Mouse (Mus musculus) CD8-positive naive resting alpha-beta T cell, adult 2 months (primary cell): Measurements from ENCODE around the gene Abhd16b.

Experiments
- DNase-seq, 2 experiments: peaks; one replicate each; pipeline ENCODE4 v3.0.0; 2022; ENCODE audit warnings: low read depth in 2 of 2, low spot score in 2 of 2

Gene Abhd16b

DNA sequence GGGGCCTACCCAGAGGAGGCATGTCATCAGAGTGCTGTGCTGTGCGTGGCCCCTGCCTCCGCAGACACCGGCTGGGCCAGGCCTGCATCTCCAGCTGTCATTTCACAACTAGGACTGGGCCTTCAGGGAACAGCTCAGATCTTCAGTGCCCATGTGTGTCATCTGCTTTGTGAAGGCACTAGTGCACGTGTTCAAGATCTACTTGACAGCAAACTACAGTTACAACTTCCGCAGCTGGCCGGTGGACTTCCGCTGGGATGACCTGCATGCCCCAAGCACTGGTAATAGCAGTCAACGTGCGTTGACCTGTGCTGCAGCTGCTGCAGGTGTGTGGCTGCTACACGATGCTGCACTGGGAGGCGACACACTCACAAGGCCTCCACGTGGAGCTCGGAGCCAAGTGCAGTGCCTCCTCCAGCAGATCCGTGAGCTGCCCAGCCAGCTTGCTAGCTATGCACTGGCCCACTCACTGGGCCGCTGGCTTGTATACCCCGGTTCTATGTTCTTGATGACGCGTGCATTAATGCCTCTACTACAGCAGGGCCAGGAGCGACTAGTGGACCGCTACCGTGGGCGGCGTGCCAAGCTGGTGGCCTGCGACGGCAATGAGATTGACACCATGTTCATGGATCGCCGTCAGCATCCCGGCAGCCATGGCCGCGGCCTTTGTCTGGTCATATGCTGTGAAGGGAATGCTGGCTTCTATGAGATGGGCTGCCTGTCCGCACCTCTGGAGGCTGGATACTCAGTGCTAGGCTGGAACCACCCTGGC, at the start of gene Abhd16b:
TSS of gene Abhd16b (plus strand) at position 51 of the 772 bp plus-strand sequence.
- no peak for DNase-seq

DNA sequence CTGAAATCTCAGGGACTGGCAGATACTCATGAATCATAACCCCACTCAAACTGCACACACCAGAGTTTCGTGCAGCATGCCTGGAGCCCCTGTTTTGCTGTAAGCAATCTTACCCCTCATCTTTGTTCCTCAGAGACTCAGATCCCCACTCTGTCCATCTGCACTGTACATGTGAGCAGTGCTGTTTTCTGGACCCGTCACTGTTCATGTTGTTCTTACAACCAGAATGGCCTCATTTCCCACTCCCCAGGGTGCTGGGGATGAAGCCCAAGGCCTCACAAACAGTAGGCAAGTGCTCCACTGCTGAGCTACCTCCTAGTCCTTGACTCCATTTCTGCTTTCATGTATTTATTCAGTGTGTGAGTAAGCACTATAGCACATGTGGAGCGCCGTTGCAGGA, 40.8 kb upstream of the Abhd16b start:
- DNase-seq = no peak

DNA sequence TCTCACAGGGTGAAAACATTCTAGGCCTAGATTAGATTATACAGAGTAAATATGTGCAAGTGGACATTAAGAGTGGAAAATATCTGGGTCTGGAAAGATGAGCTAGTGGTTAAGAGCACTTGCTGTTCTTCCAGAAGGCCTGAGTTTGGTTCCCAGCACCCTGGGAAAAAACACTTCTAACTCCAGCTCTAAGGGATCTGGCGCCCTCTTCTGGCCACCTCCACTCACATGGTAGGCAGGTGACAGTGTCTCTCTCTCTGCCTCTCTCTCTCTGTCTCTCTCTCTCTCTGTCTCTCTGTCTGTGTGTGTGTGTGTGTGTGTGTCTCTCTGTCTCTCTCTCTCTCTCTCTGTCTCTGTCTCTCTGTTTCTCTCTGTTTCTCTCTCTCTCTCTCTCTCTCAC, 39.7 kb upstream of the Abhd16b start:
- no peak for DNase-seq

DNA sequence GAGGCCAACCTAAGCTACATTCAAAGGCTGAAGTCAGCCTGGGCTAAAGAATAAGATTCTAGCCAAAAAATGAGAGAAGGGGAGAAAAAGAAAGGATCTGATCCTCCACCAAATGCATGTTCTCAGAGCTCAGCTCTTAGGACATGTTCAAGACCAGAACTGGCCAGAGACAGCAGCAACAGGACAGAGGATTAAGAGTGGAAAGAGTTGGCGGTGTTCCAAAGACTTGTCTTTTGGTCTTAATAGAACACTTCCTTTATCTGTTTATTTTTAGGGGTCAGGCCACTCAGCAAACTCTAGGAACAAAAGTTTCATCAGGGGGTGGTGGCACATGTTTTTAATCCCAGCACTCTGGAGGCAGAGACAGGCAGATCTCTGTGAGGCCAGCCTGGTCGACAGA, 37.1 kb upstream of the Abhd16b start:
- DNase-seq = no peak

DNA sequence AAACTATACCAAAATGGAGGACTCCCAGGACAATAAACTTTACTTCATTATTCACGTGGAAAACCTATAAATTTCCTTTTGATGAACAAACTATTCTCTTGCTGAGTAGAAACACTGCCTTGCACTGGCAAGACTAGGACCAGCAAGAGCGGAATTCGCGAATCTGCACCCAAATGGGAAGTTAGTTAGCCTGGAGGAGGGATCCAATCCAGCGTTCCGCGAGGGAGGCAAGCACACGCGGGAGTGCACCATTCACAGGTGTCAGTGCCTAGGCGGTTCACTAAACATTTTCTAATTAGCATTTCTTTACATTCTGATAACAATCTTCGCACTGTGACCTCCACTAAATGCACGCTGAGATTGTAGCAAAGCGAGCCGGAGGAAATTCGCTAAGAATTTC, 35.2 kb upstream of the Abhd16b start:
- DNase-seq = no peak

DNA sequence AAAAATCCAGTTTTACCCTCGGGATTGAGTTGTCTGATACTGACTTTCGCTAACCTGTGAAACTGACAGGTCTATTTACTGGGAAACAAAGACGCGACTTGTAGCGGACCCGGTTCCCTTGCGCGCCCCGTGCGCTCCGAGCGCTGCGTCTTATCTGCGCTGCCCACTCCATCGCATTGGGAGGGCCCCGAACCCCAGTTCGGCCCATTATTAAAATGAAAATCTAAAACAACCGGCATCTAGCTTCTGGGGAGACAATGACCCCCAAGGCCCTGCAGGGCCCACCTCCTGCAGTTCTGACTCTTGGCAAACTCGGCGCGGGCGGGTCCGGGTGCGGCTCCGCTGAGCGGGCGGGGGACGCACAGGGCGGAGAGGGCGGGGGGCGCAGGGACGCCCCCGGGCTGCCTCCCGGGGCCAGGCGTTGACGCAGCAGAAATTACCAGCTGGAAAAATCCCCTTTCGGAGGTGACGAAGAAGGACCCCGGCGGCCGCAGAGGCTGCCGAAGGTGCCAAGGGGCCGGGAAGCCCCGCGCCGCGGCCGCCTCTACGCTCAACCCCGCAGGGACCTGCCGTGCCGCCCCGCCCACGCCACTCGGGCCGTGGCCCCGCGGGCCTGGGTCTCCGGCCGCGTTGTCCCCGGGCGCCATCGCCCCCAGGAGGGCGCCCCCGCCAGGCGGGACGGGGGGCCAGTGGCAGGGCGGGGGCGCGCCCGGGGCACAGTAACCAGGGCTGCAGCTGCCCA, 34.4 kb upstream of the Abhd16b start:
- DNase-seq = no peak

DNA sequence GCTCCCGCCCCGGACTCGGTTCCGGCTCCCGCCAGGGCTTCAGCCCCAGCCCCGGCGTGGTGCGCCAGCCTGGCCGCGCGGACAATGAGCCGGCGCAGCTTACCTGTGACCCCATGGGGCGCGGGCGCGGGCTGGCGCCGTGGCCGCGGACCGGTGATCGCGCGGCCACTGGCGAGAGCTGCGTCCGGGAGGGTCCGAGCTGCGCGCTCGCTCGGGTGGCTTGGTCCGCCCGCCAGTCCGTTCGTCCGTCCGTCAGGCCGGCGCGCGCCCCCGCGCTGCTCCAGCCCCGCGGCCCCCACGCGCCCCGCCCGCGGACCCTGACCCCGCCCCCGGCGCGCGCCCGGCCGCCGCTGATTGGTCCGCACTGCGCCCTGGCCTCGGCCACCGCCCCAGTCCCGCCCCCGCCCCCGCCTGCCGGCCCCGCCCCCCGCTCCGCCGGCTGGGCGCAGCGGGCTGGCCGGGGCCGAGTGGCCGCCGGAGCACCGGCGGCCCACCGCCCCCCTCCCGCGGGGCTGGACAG, 33.8 kb upstream of the Abhd16b start, which contains the start of gene Zbtb46:
TSS of gene Zbtb46 (minus strand) at position 274 of the 520 bp plus-strand sequence.
- DNase-seq = no peak

DNA sequence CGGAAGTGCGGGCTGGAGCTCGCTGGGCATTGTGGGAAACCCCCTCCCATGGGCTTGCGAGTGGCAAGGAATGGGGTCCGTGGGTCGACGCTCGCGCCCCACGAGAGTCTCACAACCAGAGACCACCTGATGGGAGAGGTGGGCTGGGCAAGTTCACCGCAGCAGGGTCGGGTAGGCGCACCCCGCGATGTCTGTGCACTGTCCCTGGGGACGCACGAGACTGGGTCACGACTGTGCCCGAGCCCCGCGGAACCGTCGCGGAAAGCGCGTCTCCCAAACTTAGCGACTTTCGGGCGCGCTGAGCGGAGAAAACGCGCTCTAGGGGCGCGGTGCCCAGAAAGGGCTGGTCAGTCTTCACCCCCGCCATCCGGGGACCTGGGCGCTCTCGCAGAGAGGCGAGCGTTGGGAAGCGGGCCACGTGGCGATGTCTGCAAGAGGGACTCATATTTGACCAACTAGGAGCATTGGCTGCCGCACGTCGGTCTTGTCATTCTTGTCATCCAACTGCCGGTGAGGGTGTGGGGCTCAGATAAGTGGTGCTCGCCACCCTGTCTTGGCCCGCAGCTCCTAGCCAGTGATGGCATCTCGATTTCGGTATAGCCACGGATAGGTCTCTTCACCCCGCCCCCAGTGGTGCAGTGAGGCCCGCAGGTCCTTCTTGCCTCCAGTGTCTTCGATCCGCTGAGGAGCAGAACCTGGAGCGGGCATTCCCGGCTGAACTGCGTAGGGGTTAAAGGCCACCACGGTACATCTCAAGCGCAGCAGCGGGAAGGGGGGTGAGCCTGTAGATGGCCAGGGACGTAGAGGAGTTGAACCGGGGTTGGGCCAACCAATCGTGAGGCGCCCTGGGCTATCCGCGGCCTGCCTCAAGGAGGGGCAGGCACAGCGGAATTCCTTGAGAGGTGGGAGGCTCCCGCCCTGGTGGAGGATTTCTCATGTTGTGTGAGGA, 33.1 kb upstream of the Abhd16b start:
- DNase-seq = no peak

DNA sequence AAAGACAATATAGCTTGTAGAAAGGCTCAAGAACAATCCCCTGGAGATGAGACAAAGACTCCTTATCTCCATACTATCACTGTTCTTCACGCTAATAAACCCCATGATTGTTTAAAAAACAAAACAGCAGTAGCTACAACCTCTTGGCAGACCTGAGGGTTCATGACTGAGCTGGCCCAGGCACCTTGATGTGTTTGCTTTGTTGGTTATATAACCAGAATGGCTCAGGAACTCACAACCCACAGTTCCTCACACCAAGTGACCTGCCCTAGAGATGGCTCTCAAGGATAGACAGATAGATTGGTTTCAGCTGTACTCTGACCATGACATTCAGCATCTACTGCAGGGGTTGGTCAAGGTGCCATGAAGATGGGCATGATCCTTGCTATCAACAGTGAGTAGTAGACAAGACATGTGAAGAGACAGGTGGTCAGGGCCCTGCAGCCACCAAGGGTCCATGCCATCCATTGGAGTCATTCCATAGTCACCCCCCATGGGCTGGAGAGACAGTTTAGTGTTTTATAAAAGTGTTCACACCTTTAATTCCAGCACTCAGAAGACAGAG, 31.4 kb upstream of the Abhd16b start:
- DNase-seq = no peak

DNA sequence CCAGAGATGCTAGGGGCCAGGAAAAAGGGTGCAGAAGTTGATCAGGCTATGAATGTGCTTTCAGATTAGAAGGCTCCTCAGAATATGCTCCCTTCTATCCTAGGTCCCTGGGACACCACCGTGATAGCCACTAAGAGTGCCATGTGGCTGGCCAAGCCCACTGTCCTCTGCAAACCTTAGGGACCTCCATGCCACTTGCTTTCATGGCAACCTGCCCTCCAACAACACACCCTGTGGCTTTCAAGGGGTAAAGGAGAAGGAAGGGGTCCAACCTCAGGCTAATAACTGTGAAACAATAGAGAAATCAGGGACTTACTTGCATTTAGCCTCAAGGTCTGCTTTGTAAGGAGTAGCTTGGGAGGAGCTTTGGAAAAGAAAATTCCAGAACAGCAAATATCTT, 30.4 kb upstream of the Abhd16b start:
- DNase-seq = no peak

DNA sequence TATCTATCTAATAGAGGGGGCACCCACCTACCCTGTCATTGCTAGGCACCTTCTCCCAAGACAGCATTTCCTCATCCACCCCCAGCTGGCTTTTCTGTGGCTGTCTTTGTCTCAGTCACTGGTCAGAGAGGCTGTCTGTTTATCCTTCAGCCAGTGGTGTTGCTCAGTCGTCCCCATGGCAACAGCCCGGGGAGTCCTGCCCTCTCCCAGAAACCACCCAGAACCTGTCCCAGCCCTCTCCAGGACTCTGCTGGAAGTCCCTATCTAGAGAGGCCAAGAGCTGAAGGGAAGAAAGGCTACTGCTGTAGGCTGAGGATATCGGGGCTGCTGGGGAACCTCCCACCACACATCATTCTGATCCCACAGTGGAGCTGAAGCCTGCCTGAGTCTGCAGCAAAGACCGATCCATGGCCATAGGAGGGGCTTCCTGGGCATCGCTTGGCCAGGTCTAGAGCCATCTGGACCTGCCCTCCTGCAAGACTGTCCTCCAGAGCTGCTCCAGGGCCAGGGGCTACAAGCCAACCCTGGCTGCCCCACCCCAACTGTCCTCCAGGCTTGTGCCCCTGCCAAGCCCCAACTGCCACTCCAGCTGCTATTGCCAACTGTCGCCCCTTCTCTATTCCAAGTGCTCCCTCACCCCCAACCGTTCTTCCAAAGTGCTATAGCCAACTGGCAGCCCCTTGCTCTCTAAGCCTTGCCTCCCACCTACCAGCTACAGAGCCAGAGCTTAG, 29.8 kb upstream of the Abhd16b start:
- no peak for DNase-seq

DNA sequence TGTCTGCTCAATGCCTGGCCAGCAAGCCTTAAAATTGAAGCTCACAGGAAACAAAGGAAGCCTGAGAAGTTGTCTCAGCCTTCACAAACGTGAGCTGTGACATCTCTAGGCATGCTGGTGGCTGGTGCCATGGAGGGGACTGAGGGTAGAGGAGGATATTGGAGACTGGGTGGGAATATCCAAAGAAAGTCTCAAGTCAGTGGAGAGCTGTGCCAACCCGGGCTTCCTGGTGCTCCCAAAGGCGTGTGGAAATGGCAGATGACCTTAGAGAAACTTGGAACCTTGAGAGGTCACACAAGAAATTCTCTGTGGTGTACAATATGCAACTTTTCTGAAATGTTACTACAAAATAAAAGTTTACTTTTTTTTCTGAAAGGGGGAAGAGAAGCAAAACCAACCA, 27.6 kb upstream of the Abhd16b start:
- no peak for DNase-seq

DNA sequence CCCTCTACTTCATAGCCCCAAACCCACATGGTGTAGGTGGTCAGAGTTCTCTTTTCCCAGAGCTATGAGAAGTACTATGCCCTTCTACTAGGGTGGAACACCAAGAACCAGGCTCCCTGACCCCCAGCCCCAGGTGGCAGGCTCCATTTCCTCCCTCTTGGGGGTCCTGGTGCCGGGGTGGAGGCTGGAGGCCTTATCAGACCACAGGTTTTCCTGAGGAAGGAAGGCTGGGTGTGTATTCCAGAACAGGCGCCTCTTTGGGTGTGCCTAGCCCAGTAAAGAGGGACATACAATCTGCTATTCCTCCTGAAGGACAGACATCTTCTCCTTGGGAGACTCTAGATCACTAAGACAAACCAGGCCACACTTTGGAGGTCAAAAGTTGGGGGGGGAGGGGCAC, 22.7 kb upstream of the Abhd16b start:
- no peak for DNase-seq

DNA sequence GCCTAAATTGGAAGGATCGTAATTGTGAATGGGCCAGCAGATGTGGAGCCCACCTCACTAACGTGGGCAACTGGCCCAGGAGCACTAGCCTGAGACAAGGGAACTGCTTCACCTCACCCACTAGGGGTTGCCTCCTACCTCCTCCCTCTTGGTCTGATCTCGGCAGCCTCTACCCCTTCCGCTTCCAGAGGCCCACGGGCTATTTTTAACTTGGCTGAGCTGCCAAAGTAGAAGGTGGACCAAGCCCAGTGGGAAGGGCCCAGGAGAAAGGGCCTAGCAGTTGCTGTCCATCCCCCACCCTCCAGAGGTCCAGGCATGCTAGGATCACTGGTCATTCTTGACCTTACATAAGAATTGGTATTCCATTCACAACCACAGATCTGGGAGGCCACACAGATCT, 21.8 kb upstream of the Abhd16b start:
- no peak for DNase-seq

DNA sequence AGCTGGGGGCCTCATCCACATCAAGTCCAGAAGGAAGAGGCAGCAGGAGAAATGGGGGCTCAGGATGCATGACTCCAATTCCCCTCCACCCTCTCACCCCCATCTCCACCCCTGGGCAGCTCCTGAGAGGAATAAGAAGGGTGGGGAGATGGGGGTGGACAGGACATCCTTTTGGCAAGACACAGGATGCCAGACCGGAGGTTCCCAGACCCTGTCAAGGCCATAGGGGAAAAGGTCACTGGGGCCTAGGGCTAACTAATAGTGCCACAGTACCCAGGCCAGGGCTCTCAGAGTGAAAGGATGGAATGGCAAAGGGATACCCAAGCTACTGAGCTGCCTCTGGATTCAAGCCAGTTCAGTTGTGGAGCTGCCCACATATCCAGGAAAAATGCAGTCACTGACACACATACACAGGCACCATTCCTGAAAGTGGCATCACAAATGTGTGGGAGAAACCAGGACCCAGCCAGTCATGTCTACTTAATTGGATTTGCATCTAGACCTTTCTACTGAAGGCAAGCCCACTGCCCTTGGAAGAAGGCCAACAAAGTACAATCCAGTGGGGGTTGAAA, 20.7 kb upstream of the Abhd16b start:
- DNase-seq = no peak

DNA sequence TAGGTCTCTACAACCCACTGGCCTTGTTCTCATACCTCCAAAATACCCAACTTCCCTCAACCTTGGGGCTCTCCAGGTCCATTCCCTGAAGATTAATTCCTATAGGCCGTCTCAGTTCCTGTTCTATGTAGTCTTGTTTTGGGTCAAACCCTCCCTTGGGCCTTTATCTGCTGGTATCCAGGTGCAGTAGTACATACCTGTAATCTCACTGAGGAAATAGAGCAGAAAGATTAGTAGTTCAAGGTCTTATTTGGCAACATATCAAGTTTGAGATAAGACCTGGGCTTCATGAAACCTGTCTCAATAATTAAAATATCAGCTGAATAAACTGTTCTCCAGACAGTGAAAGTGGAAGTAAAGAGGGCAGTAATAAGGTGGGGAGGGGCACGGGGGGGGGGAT, 9.9 kb upstream of the Abhd16b start:
- DNase-seq = no peak

DNA sequence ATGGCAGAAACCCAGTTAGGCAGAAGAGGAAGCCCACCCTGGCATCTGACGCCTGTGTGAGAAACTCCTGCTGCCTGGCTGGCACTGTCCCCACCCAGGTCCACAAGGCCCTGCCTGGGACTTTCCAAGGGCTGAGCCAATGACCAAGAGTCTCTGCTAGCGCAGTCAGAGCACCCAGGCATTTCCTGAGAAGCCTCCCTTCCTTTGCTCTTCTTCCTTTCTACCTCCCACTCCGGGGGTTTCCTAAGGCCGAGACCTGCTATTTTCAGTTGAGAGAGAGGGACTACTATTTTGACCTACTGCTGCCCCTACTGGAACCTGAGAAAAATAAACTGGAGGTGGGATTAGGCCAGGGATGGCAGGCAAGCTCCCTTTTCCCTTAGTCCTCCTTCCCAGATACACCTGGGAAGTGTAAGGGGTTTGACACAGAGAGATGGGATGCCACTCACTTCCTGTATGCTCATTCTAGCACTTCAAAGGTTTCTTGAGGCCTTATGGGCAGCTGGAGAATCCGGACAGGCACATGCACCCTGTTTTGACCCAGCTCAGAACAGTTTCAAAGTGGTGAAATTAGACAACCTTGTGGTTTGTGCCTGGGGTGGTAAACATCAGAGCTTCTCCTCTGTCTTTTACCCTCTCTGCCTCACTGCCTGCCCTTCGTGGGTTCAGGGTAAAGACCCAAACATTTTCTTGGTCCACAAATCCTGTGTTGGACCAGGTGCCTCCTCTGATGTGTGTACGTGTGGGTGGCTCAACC, 9.3 kb upstream of the Abhd16b start:
- peak; percentile 54 to 60 for DNase-seq

DNA sequence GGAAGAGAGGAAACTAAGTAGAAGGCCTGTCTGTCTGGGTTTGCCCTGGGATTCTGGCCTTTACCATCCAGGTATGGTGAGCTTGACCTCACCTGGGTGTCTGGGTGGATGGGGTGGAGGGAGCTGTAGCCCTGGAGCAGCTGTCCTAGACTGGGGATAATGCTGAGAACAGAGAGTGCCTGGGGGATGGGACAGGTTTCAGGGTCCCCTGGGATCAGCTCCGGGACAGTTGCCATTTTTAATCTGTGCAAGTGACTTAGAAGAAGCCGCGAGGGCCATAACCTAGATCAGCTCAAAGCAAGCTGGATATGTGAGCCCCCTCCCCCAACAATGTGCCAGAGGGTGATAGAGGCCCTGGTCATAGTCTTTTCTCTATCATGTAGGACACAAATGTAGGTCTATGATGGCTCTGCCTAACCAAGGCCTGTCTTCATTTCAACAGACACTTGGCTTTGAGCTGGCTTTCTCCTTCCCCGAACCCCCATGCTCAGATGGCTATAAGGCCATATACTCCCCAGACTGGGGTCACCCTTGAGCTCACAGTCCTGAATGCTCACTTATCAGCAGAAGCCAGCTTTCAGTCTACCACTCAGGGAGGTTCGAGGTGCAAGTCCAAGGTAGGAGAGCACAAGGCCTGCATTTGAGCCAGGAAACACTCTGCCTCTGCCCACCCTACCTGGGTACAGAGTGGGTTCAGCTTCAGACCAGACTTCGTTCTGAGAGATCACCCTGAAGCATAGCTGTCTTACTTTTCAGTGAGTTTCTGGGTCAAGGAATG, 8.4 kb upstream of the Abhd16b start:
- no peak for DNase-seq
